In genomic region chr17:29415761-29416662, GRCm38 (mm10) we compare ENCODE assay signal across 8 mouse cellular contexts. TPM values are rescaled to one million over a fixed set of nuclear protein-coding genes. Genes with fewer than 3 reads are reported as not detected.
DNase-seq lines count a peak whose midpoint lies in the region; ATAC-seq and TF ChIP-seq lines count a peak whose summit lies in the region.

No protein-coding gene starts in this region.

- H3K4me2 ChIP-seq in forebrain, embryonic 11.5 days (ENCODE audit: low read depth, low read length, severe bottlenecking), result peak overlapping the region; percentile 46
- peak overlapping the region; percentile 65 for H3K4me2 ChIP-seq in limb, embryonic 13.5 days (replicated peaks)
- peak overlapping the region; percentile 55 for H3K4me2 ChIP-seq in neural tube, embryonic 12.5 days (replicated peaks)

- H3K9ac ChIP-seq in forebrain, embryonic 11.5 days (ENCODE audit: low read length), result peak overlapping the region; percentile 55
- peak overlapping the region; percentile 57; the same call in 1 of the 2 replicates for H3K9ac ChIP-seq in limb, embryonic 13.5 days
- peak overlapping the region; percentile 29; the same call in 1 of the 2 replicates for H3K9ac ChIP-seq in neural tube, embryonic 12.5 days

- TF ChIP-seq CTCF in cerebellum, adult 2 months (IDR thresholded peaks at IDR 0.05; ENCODE audit: borderline replicate concordance, insufficient read depth, low read depth, low read length), result no peak
- TF ChIP-seq CTCF in thymus, adult 2 months (IDR thresholded peaks at IDR 0.05; ENCODE audit: borderline replicate concordance, control insufficient read depth, extremely low read depth, insufficient read depth, low read length, poor library complexity), result no peak

- intact Hi-C loops in heart, postnatal 10 days (cut with DNase I), result no loop called here

- no peaks in the 10 kb centered on the region for H3K27me3 ChIP-seq in cerebellum, adult 2 months (ENCODE audit: control insufficient read depth, insufficient read depth, low read length)
- no peaks in the 10 kb centered on the region; the same call in 1 of the 2 replicates for H3K27me3 ChIP-seq in forebrain, embryonic 11.5 days (ENCODE audit: control insufficient read depth, insufficient read depth, low read length)
- no peaks in the 10 kb centered on the region for H3K27me3 ChIP-seq in limb, embryonic 13.5 days
- H3K27me3 ChIP-seq in neural tube, embryonic 12.5 days (replicated peaks), result peaks cover 7% of the 10 kb centered on the region; the same call in 1 of the 2 replicates
- no peaks in the 10 kb centered on the region for H3K27me3 ChIP-seq in thymus, adult 2 months (ENCODE audit: control insufficient read depth, insufficient read depth, low read length)

- no peak overlapping the region for H3K27ac ChIP-seq in cerebellum, adult 2 months (ENCODE audit: insufficient read depth, low read length)
- no peak overlapping the region for H3K27ac ChIP-seq in forebrain, embryonic 11.5 days (ENCODE audit: low read depth, low read length)
- peak overlapping the region; percentile 85 for H3K27ac ChIP-seq in limb, embryonic 13.5 days
- H3K27ac ChIP-seq in neural tube, embryonic 12.5 days, result peak overlapping the region; percentile 42; the same call in 1 of the 2 replicates
- no peak overlapping the region for H3K27ac ChIP-seq in thymus, adult 2 months (ENCODE audit: control insufficient read depth, insufficient read depth, low read length)

- no peaks in the 10 kb centered on the region; the same call in 1 of the 2 replicates for H3K4me1 ChIP-seq in cerebellum, adult 2 months (ENCODE audit: control insufficient read depth, insufficient read depth, low read length)
- peaks cover 11% of the 10 kb centered on the region for H3K4me1 ChIP-seq in forebrain, embryonic 11.5 days (replicated peaks; ENCODE audit: control insufficient read depth, insufficient read depth, low read length)
- peaks cover 21% of the 10 kb centered on the region for H3K4me1 ChIP-seq in limb, embryonic 13.5 days
- peaks cover 8% of the 10 kb centered on the region for H3K4me1 ChIP-seq in neural tube, embryonic 12.5 days
- 0 out of 2 replicates have a peak, but pooled peaks cover 4% of the 10 kb centered on the region for H3K4me1 ChIP-seq in thymus, adult 2 months (replicated peaks; ENCODE audit: control insufficient read depth, insufficient read depth, low read length)

- 17% methylated on average over 31 of the region's 31 CpGs for WGBS in cerebellum, adult 2 months
- WGBS in forebrain, embryonic 11.5 days, result 7% methylated on average over 31 of the region's 31 CpGs
- 4% methylated on average over 30 of the region's 31 CpGs for WGBS in limb, embryonic 13.5 days
- 13% methylated on average over 29 of the region's 31 CpGs for WGBS in neural tube, embryonic 12.5 days
- 35% methylated on average over 31 of the region's 31 CpGs for WGBS in thymus, adult 2 months

- H3K9me3 ChIP-seq in forebrain, embryonic 11.5 days (ENCODE audit: control insufficient read depth, low read length), result no peaks in the 10 kb centered on the region
- H3K9me3 ChIP-seq in limb, embryonic 13.5 days, result no peaks in the 10 kb centered on the region
- H3K9me3 ChIP-seq in neural tube, embryonic 12.5 days, result no peaks in the 10 kb centered on the region

- peak; percentile 10 to 20 for DNase-seq in cerebellum, adult 18-20 months
- DNase-seq in cerebellum, adult 2 months, result no peak
- peak; percentile 81 for DNase-seq in forebrain, embryonic 11.5 days (ENCODE audit: low spot score)
- peak; percentile 80 to 81 for DNase-seq in heart, postnatal 10 days
- no peak for DNase-seq in thymus, adult 2 months
- DNase-seq in cerebellum, adult 11 months, result no peak

- no peak overlapping the region for H3K4me3 ChIP-seq in cerebellum, adult 2 months (replicated peaks; ENCODE audit: insufficient read depth, low read depth, low read length)
- no peak overlapping the region for H3K4me3 ChIP-seq in forebrain, embryonic 11.5 days (ENCODE audit: low read depth, low read length)
- peak overlapping the region; percentile 34 for H3K4me3 ChIP-seq in limb, embryonic 13.5 days
- 0 out of 2 replicates have a peak overlapping the region, but pooled peaks have one; percentile 9 for H3K4me3 ChIP-seq in neural tube, embryonic 12.5 days
- no peak overlapping the region for H3K4me3 ChIP-seq in thymus, adult 2 months (ENCODE audit: control insufficient read depth, insufficient read depth, low read length)

- no peaks in the 10 kb centered on the region for H3K36me3 ChIP-seq in forebrain, embryonic 11.5 days (ENCODE audit: control insufficient read depth, insufficient read depth, low read length)
- no peaks in the 10 kb centered on the region for H3K36me3 ChIP-seq in limb, embryonic 13.5 days
- H3K36me3 ChIP-seq in neural tube, embryonic 12.5 days, result no peaks in the 10 kb centered on the region
- H3K36me3 ChIP-seq in thymus, adult 2 months (ENCODE audit: control insufficient read depth, insufficient read depth, low read length), result no peaks in the 10 kb centered on the region

- TF ChIP-seq POLR2A in cerebellum, adult 2 months (IDR thresholded peaks at IDR 0.05; ENCODE audit: borderline replicate concordance, insufficient read depth, low read length), result no peak
- TF ChIP-seq POLR2A in thymus, adult 2 months (IDR thresholded peaks at IDR 0.05; ENCODE audit: control insufficient read depth, extremely low read depth, insufficient read depth, low read length, poor library complexity), result no peak

- ATAC-seq in forebrain, embryonic 11.5 days (replicated peaks; ENCODE audit: low FRiP score), result peak; percentile 65; the same call in 1 of the 2 replicates
- peak; percentile 93 for ATAC-seq in limb, embryonic 13.5 days (ENCODE audit: low FRiP score, low read depth)
- ATAC-seq in neural tube, embryonic 12.5 days (ENCODE audit: low FRiP score, low read depth), result peak; percentile 44; the same call in 1 of the 2 replicates

RNA-seq across cellular contexts. Expression of gene Fgd2, which starts 55.3 kb away (rescaled TPM):
- 5.5 and 5.9 TPM in 2 replicates for polyA plus RNA-seq in cerebellum, adult 2 months (2012; rRNA removed)
- polyA plus RNA-seq in forebrain, embryonic 11.5 days (2014; fragmentation: Nextera tagmentation; extraction: Ambion mirVana), result 2.4 TPM in 2 replicates
- 1 to 10 TPM; 2.5 to 2.6 TPM for total RNA-seq in heart, postnatal 10 days (2021)
- 4.3 and 6.7 TPM in 2 replicates for polyA plus RNA-seq in limb, embryonic 13.5 days (2015; fragmentation: Nextera tagmentation; extraction: Ambion mirVana)
- polyA plus RNA-seq in neural tube, embryonic 12.5 days (2016; fragmentation: Nextera tagmentation; extraction: Ambion mirVana), result 3.7 and 4.2 TPM in 2 replicates
- 40.0 and 56.0 TPM in 2 replicates for polyA plus RNA-seq in thymus, adult 2 months (2012; rRNA removed)

Comparison
In these comparisons a context has a peak if more than half of its experiments do, and no peak if none do; other contexts are left out.
1. DNase-seq: peak in cerebellum, adult 18-20 months (2 of 2), forebrain, embryonic 11.5 days (single experiment) and heart, postnatal 10 days (2 of 2); none in cerebellum, adult 2 months (0 of 2), thymus, adult 2 months (single experiment) and cerebellum, adult 11 months (single experiment).
2. H3K27ac ChIP-seq: peak in limb, embryonic 13.5 days (single experiment) and neural tube, embryonic 12.5 days (single experiment); none in cerebellum, adult 2 months (single experiment), forebrain, embryonic 11.5 days (single experiment) and thymus, adult 2 months (single experiment).
3. H3K4me3 ChIP-seq: peak in limb, embryonic 13.5 days (single experiment) and neural tube, embryonic 12.5 days (single experiment); none in cerebellum, adult 2 months (single experiment), forebrain, embryonic 11.5 days (single experiment) and thymus, adult 2 months (single experiment).
4. Peak in every context shown above with its lines, with median percentiles within 50 percentile points of each other: ATAC-seq, H3K4me2 ChIP-seq and H3K9ac ChIP-seq.